Mouse (Mus musculus) ES-E14 (cell line): ENCODE data around the gene Tex38. TPM values are rescaled to one million over a fixed set of nuclear protein-coding genes. Genes with fewer than 3 reads are reported as not detected.

Source experiments
- DNase-seq: peaks from one replicate; pipeline ENCODE4 v3.0.0-alpha.2; 2013; ENCODE audit warnings: low read depth, low spot score
- H3K27ac ChIP-seq: 2 replicates; pipeline ENCODE4 v1.5.1; 2012; ENCODE audit warnings: low read depth, mild to moderate bottlenecking, low read length, moderate library complexity, mixed read lengths; ENCODE audit not compliant: poor library complexity, insufficient read depth, severe bottlenecking
- H3K36me3 ChIP-seq: 2 replicates; pipeline ENCODE4 v1.6.1; 2012; ENCODE audit warnings: mild to moderate bottlenecking, low read length, moderate library complexity, mixed read lengths; ENCODE audit not compliant: control insufficient read depth, poor library complexity, insufficient read depth, severe bottlenecking
- H3K4me1 ChIP-seq, 2 experiments: fragments of 150-350 bp in 1 of 2; sonication (generic) in 1 of 2; 2 replicates each; pipeline ENCODE4 v1.6.1; 2012; ENCODE audit warnings: low read length in 2 of 2, mild to moderate bottlenecking in 1 of 2, mixed read lengths in 1 of 2; ENCODE audit not compliant: control insufficient read depth in 2 of 2, insufficient read depth in 2 of 2, poor library complexity in 1 of 2
- H3K4me3 ChIP-seq, 2 experiments: fragments of 150-350 bp in 1 of 2; sonication (generic) in 1 of 2; 2 replicates each; pipeline ENCODE4 v1.5.1; 2012; ENCODE audit warnings: low read length in 2 of 2, low read depth in 1 of 2, mild to moderate bottlenecking in 1 of 2, mixed read lengths in 1 of 2; ENCODE audit not compliant: insufficient read depth in 1 of 2, poor library complexity in 1 of 2, severe bottlenecking in 1 of 2
- H3K9ac ChIP-seq: 2 replicates; pipeline ENCODE4 v1.6.1; 2012; ENCODE audit warnings: low read depth, mild to moderate bottlenecking, low read length, mixed read lengths; ENCODE audit not compliant: poor library complexity, insufficient read depth, severe bottlenecking
- H3K9me3 ChIP-seq: fragments of 150-350 bp; sonication (generic); 2 replicates; pipeline ENCODE4 v1.6.1; 2012; ENCODE audit warnings: low read depth, mild to moderate bottlenecking, low read length; ENCODE audit not compliant: control insufficient read depth, insufficient read depth
- CHD2 ChIP-seq: IDR thresholded peaks from 2 replicates; pipeline ENCODE4 v1.6.1; 2014; ENCODE audit warnings: mild to moderate bottlenecking, low read depth, low read length, inconsistent platforms
- HCFC1 ChIP-seq: IDR thresholded peaks from 2 replicates; pipeline ENCODE4 v1.6.1; 2012; ENCODE audit warnings: low read length, inconsistent platforms, borderline replicate concordance; ENCODE audit not compliant: insufficient read depth
- MAFK ChIP-seq: IDR thresholded peaks from 2 replicates; pipeline ENCODE4 v1.6.1; 2014; ENCODE audit warnings: mild to moderate bottlenecking, low read depth, low read length, inconsistent platforms; ENCODE audit not compliant: insufficient read depth
- ZC3H11A ChIP-seq: IDR thresholded peaks from 2 replicates; pipeline ENCODE4 v1.6.1; 2012; ENCODE audit warnings: low read depth, mild to moderate bottlenecking, inconsistent platforms, low read length, borderline replicate concordance
- ZNF384 ChIP-seq: IDR thresholded peaks from 2 replicates; pipeline ENCODE4 v1.6.1; 2012; ENCODE audit warnings: low read depth, low read length, inconsistent platforms
- in situ Hi-C, 2 experiments: fragments of 600-800 bp; cut with MboI; formaldehyde crosslinking; loops; one replicate each; pipeline ENCODE4 v1.15.1; 2025; ENCODE audit warnings: low sequenced_read_pairs in 2 of 2, inconsistent platforms in 1 of 2; ENCODE audit not compliant: unreplicated experiment in 2 of 2
- total RNA-seq: library from RNA; depleted of rRNA; stranded (reverse); fragments of 300-350 nt; gene quantifications from 2 replicates; pipeline ENCODE4 v1.2.3, GENCODE M21; 2012

Gene Tex38
- total RNA-seq, 1 experiment, result not detected

DNA sequence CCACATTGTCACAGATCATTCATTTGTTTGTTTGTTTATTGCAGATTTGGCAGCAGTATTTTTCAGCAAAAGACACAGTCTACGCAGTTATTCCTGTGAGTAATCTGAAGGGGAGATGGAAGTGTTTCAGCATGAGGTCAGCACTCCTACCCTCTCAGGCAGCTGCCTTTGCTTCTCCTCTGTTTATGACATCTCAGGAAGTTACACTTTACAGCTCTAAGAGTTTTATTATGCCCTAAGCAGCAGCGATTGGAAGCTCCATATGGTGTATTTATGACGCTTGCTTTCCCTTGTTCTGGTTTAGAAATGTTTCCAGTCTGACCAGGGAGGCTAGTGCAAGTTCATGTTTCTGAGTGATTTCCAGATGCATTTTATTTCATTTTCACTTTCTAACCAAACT is 14.5 kb upstream of the Tex38 start:
- no peak overlapping the region for H3K4me3 ChIP-seq
- no peak overlapping the region for H3K27ac ChIP-seq
- TF ChIP-seq ZC3H11A (no peak), HCFC1 (no peak), MAFK (no peak), ZNF384 (no peak), CHD2 (no peak)
- H3K9me3 ChIP-seq, result no peaks in the 10 kb centered on the region
- DNase-seq, result no peak
- no peaks in the 10 kb centered on the region for H3K4me1 ChIP-seq
- H3K36me3 ChIP-seq, result peaks cover 9% of the 10 kb centered on the region
- H3K9ac ChIP-seq, result no peak overlapping the region
- in situ Hi-C loops, result no loop called here

DNA sequence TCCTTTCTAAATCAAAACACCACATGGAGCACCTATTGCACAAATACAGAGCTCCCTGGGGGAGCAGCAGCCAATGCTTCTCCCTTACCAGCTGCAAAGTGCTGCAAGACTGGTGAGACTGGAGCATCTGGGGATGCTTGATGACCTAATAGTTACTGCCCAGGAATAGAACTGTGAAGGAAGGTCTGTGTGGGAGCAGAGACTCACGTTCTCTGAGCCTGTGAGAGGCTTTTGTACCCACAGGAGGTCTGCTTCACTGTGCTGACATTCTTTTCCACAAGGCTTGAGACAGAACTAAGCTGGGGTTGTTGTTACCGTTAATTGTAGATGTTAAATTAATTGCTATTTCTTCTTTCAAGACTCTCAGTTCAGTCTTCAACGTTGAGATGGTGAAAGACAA is 10.0 kb upstream of the Tex38 start:
- Histone ChIP-seq H3K9ac (no peak overlapping the region), H3K4me3 (no peak overlapping the region), H3K4me1 (peaks cover 0 to 2% of the 10 kb centered on the region in 2 experiments; a peak in 1 of 4 replicates), H3K36me3 (peaks cover 5% of the 10 kb centered on the region), H3K27ac (no peak overlapping the region), H3K9me3 (no peaks in the 10 kb centered on the region)
- TF ChIP-seq MAFK (no peak), ZNF384 (no peak), CHD2 (no peak), ZC3H11A (no peak), HCFC1 (no peak)
- no peak for DNase-seq
- in situ Hi-C loops, result no loop called here

DNA sequence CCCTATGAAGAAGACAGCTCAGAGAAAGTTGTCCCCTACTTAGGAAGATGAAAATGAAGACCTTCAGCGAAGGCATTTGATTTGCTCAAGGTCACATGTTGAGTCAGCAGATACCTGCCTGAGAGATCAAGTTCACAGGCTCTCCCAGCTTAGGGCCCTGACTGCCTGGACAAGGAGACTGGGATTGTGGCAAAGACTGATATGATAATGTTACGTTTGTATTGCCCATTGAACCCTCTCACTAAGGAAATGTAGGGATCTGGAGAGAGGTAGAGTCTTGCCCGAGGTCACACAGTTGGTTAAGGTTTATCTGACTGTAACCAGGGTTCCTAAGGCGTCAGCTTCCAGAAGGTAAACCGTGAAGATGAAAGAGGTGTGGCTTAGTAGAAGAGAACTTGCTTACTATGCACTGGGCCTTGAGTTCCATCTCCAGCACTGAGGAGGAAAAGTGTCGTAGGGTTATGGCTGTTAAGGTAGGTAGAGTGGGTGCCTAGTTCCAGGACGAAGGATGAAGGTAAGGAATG is 4.8 kb upstream of the Tex38 start:
- Histone ChIP-seq H3K36me3 (peaks cover 2% of the 10 kb centered on the region), H3K27ac (0 out of 2 replicates have a peak overlapping the region, but pooled peaks have one; percentile 58), H3K9ac (peak overlapping the region; percentile 76), H3K4me1 (peaks cover 0 to 6% of the 10 kb centered on the region in 2 experiments; a peak in 2 of 4 replicates), H3K9me3 (no peaks in the 10 kb centered on the region), H3K4me3 (peak overlapping the region; percentile 68 to 75)
- peak; percentile 20 for DNase-seq
- TF ChIP-seq HCFC1 (no peak), ZNF384 (no peak), CHD2 (no peak), ZC3H11A (no peak), MAFK (no peak; the same call in 1 of the 2 replicates)
- in situ Hi-C loops, result no loop called here

DNA sequence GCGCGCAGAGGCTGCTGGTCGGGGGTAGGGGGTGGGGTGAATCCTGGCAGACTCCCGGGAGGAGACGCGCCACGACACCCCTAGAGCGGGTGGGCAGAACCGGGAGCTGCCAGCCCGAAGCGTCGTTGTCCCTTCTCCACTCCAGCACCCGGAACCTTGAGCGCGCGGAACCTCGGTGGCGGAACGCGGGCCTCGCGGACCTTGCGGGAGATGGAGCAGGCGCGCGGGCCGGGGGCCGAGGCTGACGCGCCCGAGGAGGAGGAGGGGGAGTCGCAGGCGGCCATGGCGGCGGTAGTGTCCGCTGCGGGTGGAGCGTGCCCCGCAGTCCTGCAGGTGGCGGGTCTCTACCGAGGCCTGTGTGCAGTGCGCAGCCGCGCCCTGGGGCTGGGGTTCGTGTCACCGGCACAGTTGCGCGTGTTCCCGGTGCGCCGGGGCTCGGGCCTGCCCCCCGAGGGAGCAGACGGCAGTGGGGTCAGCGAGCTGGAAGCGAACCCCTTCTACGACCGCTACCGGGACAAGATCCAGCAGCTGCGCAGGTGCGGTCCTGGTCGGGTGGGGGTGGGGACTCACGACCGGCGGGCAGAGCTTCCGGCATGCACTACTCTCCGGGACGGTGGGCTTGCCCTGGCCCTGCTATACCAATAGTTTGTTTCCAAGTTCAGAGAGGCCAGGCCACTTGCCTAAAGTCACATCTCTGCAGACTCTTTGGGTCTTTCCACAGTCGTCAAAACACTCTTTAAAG is 4.1 kb upstream of the Tex38 start, which contains the start of gene Atpaf1:
Gene Atpaf1 (plus strand): TSS at position 44 of the 742 bp plus-strand sequence.
- TF ChIP-seq CHD2, result no peak
- peak; percentile 73 for TF ChIP-seq HCFC1
- Histone ChIP-seq H3K4me1 (peaks cover 0 to 6% of the 10 kb centered on the region in 2 experiments; a peak in 2 of 4 replicates), H3K4me3 (peak within 1 kb of the TSS; percentile 68 to 75), H3K9me3 (no peaks in the 10 kb centered on the region), H3K36me3 (peaks cover 2% of the 10 kb centered on the region), H3K27ac (peak within 1 kb of the TSS; percentile 58), H3K9ac (peak within 1 kb of the TSS; percentile 76)
- in situ Hi-C loops, result no loop called here
- DNase-seq, result peak; percentile 27
